Mouse (Mus musculus): ENCODE measurements around the gene Lilr4b. TPM values are rescaled to one million over a fixed set of nuclear protein-coding genes. Genes with fewer than 3 reads are reported as not detected.

Lilr4b gene
- total RNA-seq (2023): 1,000 to 10,000 TPM; 1,112 to 1,173 TPM

DNA sequence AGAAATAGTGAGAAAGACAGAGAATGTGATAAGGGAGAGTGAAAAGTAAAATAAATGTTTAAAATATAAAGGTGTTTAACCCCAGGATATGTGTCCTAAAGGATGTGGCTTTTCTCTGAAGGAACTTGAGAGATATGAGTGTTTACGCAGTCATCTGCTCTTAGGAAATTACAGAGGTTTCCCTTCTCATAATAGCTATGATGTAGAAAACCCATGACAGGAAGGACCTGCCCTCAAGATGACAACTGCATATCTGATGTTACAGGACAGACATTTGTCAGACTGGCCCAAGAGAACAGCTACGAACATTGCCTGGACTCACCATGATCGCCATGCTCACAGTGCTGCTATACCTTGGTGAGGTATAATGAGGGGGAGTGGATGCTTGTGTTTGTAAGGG is at the start of gene Lilr4b, which contains the start of gene Gm49339:
Gene Lilr4b, plus strand, starts transcription at position 236 of the 400 bp plus-strand sequence.
Gene Gm49339, plus strand, starts transcription at position 216 of the 400 bp plus-strand sequence.

DNA sequence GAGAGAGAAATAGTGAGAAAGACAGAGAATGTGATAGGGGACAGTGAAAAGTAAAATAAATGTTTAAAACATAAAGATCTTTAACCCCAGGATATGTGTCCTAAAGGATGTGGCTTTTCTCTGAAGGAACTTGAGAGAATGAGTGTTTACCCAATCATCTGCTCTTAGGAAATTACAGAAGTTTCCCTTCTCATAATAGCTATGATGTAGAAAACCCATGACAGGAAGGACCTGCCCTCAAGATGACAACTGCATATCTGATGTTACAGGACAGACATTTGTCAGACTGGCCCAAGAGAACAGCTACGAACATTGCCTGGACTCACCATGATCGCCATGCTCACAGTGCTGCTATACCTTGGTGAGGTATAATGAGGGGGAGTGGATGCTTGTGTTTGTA is 10.3 kb downstream of the Lilr4b start, which contains the start of gene Lilrb4a:
Gene Lilrb4a, plus strand, starts transcription at position 266 of the 400 bp plus-strand sequence.

Other genes starting within 250 kb of the Lilr4b start
- gene Gm49339, start within 50 bp of the Lilr4b start, total RNA-seq (2023): 100 to 1,000 TPM; 118 to 154 TPM
- 100 to 1,000 TPM; 851 to 871 TPM for gene Lilrb4a, start 10.3 kb downstream of the Lilr4b start, total RNA-seq (2023)
- not detected for gene Fam162b, start 109.9 kb downstream of the Lilr4b start, total RNA-seq (2023)
- gene Gprc6a, start 150.8 kb downstream of the Lilr4b start, total RNA-seq (2023): not detected
- gene Rfx6, start 197.1 kb downstream of the Lilr4b start, total RNA-seq (2023): not detected